Mouse (Mus musculus) testis, adult 2 months (tissue): Measurements from ENCODE around the gene Abtb2.

Experiments
- CTCF ChIP-seq: fragments of 200-500 bp; IDR thresholded peaks from 2 replicates; pipeline ENCODE4 v1.5.1; 2012; ENCODE audit warnings: low read depth, mild to moderate bottlenecking, inconsistent platforms, low read length, moderate library complexity; ENCODE audit not compliant: control insufficient read depth, insufficient read depth, insufficient replicate concordance
- POLR2A ChIP-seq: fragments of 200-500 bp; IDR thresholded peaks from 2 replicates; pipeline ENCODE4 v1.6.1; 2012; ENCODE audit warnings: low read depth, mild to moderate bottlenecking, inconsistent platforms, low read length, moderate library complexity; ENCODE audit not compliant: control insufficient read depth

DNA sequence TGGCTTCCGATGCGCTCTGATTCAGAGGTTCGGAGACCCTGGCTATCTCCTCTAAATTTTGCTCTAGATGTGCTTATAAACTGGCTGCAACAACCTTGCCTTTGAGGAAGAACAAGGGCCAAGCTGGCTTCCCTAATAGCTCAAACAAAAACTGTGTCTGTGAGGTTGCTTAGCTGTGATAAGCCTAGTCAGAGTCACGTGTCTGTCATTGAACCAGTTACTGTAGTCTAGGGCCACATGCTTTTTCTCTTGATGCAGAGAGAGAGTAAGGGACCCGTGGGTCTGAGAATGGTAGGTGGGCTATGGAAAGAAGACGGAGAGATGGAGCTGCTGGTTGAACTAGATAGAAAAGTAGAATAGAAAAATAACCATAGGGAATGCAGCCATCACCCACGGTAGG is 24.5 kb downstream of the Abtb2 start:
- TF ChIP-seq CTCF (no peak), POLR2A (no peak)
